Mouse (Mus musculus) forebrain, embryonic 16.5 days (tissue): Measurements from ENCODE around the gene Tmem102. TPM values are rescaled to one million over a fixed set of nuclear protein-coding genes. Genes with fewer than 3 reads are reported as not detected.
A peak's percentile ranks its signal among the peaks of the same experiment; 100 is the strongest.

Source experiments
- ATAC-seq: fragments of 200-750 bp; cut with Nextera tagmentation; 2 replicates; pipeline ENCODE4 v1.8.0; 2017; ENCODE audit warnings: mild to moderate bottlenecking, moderate library complexity
- H3K27ac ChIP-seq: fragments of 300-500 bp; sonication (generic); 2 replicates; pipeline ENCODE4 v1.5.1; 2014; ENCODE audit warnings: low read length, control low read depth
- H3K27me3 ChIP-seq: fragments of 300-500 bp; sonication (generic); replicated peaks from 2 replicates; pipeline ENCODE4 v1.6.1; 2014; ENCODE audit warnings: low read length; ENCODE audit not compliant: control insufficient read depth, insufficient read depth
- H3K36me3 ChIP-seq: fragments of 300-500 bp; sonication (generic); 2 replicates; pipeline ENCODE4 v1.6.1; 2014; ENCODE audit not compliant: control insufficient read depth, insufficient read depth
- H3K4me1 ChIP-seq: fragments of 300-500 bp; sonication (generic); replicated peaks from 2 replicates; pipeline ENCODE4 v1.6.1; 2014; ENCODE audit warnings: low read length; ENCODE audit not compliant: control insufficient read depth, insufficient read depth
- H3K4me2 ChIP-seq: fragments of 300-500 bp; sonication (generic); 2 replicates; pipeline ENCODE4 v1.6.1; 2014; ENCODE audit warnings: mild to moderate bottlenecking, low read length, control low read depth
- H3K4me3 ChIP-seq: fragments of 300-500 bp; sonication (generic); replicated peaks from 2 replicates; pipeline ENCODE4 v1.5.1; 2014; ENCODE audit warnings: mild to moderate bottlenecking, low read length, control low read depth
- H3K9ac ChIP-seq: fragments of 300-500 bp; sonication (generic); replicated peaks from 2 replicates; pipeline ENCODE4 v1.6.1; 2014; ENCODE audit warnings: low read depth, low read length, control low read depth
- H3K9me3 ChIP-seq: fragments of 300-500 bp; sonication (generic); 2 replicates; pipeline ENCODE4 v1.6.1; 2016; ENCODE audit warnings: low read length; ENCODE audit not compliant: control insufficient read depth
- WGBS: fragments of 180-500 bp; shearing (Covaris S2); extraction: QIAGEN DNeasy Blood & Tissue Kit; methylation state at CpG from one replicate; pipeline ENCODE4 v1.1.7; 2014; 5-methylcytosine and 5-hydroxymethylcytosine counted together
- polyA plus RNA-seq: library from polyadenylated mRNA; unstranded; fragments of >200 nt; fragmentation: Nextera tagmentation; extraction: Ambion mirVana; gene quantifications from 2 replicates; pipeline ENCODE4 v1.2.1, GENCODE M21; 2015

Tmem102 gene
- polyA plus RNA-seq: 0.45 and 0.77 TPM in 2 replicates

DNA sequence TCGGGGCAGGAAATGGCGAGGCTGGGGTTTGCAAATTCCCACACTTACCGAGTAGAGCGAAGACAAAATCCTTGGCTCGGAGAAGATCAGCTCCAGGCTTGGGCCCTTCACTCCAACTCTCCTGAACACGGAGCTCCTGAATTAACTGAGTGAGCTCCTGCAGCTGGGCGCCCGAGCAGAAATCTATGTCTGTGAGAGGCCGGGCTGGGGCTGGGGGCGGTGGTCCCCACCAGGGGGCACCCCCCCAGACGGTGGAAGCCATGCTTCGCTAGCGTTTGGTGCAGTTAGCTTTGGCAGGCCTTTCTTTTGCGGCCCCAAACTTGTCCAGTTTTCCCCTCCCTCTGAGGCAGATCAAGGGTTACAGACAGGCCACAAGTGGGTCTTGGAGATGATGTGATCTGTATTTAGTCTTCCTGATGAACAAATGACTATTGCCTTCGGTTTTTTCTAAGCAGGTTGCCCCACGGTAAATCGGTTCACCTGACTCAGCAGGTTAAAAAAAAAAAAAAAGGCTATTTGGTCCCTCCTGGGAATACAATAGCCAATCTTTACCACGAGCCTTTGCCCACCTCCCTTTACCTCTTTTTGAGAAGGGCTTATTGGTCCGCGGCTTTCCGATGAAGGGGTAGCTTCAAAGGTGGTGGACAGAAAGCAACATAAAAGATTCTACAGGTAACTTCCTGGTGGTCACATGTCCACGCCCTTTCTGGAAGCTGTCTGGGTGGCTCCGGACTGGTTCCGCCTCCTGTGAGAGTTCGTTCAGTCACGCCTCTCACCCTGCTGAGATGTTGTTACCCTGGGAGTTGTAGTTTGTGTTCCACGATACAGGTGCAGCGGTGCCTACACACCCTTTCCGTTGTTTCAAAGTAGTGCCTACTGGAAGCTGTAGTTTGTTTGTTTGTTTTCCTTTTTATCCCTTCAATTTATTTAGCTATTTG, at the start of gene Tmem102:
Gene Tmem102 (minus strand): TSS at position 653 of the 938 bp plus-strand sequence.
- H3K4me3 ChIP-seq: no peak within 1 kb of the TSS
- H3K27ac ChIP-seq: no peak within 1 kb of the TSS
- H3K36me3 ChIP-seq: no peaks in the 10 kb centered on the region
- H3K4me2 ChIP-seq: peak within 1 kb of the TSS; percentile 83
- peaks cover 39% of the 10 kb centered on the region for H3K4me1 ChIP-seq
- no peak for ATAC-seq
- peaks cover 19% of the 10 kb centered on the region for H3K27me3 ChIP-seq
- no peaks in the 10 kb centered on the region for H3K9me3 ChIP-seq
- H3K9ac ChIP-seq: no peak within 1 kb of the TSS
- WGBS: 7% methylated on average over 29 of the region's 29 CpGs

DNA sequence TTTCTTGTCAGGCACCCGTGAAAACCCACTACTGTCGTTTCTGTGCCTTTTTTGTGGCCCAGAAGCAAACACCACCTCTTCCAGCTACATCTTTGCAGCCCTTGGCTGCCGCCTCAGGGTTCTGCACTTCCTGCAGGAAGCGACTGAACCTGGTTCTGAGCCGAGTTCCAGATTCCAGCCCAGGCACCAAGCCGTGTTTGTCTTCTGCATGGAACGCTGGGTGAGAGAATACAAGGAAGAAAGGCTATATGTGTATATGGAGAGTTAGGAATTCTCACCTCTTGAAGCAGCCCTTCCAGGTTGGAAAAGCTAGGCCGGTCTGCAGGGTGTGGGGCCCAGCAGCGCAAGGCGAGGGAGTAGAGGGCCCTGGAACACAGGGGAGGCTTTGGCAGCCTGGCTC, 49.3 kb upstream of the Tmem102 start:
- no peak overlapping the region for H3K9ac ChIP-seq
- peaks cover 17% of the 10 kb centered on the region for H3K27me3 ChIP-seq
- H3K4me3 ChIP-seq: no peak overlapping the region
- H3K27ac ChIP-seq: no peak overlapping the region
- no peaks in the 10 kb centered on the region for H3K4me1 ChIP-seq
- WGBS: 89% methylated on average over 10 of the region's 10 CpGs
- no peak for ATAC-seq
- H3K4me2 ChIP-seq: no peak overlapping the region
- H3K9me3 ChIP-seq: no peaks in the 10 kb centered on the region
- peaks cover 9% of the 10 kb centered on the region; the same call in 1 of the 2 replicates for H3K36me3 ChIP-seq

DNA sequence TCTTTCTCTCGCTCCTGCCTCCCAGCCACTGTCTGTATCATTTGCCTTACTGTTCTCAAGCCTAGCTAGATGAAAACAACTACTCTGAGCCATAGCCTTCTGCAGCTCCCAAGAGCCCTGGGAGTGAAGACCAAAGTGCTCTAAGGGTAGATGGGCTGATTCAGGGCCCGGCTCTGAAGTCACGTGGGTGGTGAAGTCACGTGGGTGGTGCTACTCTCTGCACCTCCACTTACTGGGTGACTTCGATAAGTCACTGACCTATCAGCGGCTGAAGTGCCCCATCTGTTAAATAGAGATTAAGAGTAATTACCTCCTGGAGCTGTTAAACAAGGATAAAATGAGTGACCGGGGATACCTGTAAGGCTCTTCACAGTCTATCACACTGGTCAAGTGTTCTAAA, 48.6 kb upstream of the Tmem102 start:
- Histone ChIP-seq H3K36me3 (peaks cover 10% of the 10 kb centered on the region; the same call in 1 of the 2 replicates), H3K9me3 (no peaks in the 10 kb centered on the region), H3K27ac (no peak overlapping the region), H3K4me2 (no peak overlapping the region), H3K27me3 (peaks cover 16% of the 10 kb centered on the region), H3K9ac (no peak overlapping the region), H3K4me3 (no peak overlapping the region), H3K4me1 (no peaks in the 10 kb centered on the region)
- 80% methylated on average over 7 of the region's 7 CpGs for WGBS
- ATAC-seq: no peak

GRCm38 (mm10) chr11:69850754-69851153, 45.3 kb upstream of the Tmem102 start:
- no peak overlapping the region for H3K9ac ChIP-seq
- H3K36me3 ChIP-seq: peaks cover 18% of the 10 kb centered on the region; the same call in 1 of the 2 replicates
- no peak overlapping the region for H3K27ac ChIP-seq
- no peak overlapping the region for H3K4me2 ChIP-seq
- H3K4me3 ChIP-seq: no peak overlapping the region
- ATAC-seq: no peak
- H3K27me3 ChIP-seq: no peaks in the 10 kb centered on the region
- 65% methylated on average over 8 of the region's 8 CpGs for WGBS
- peaks cover 20% of the 10 kb centered on the region for H3K4me1 ChIP-seq
- H3K9me3 ChIP-seq: no peaks in the 10 kb centered on the region

DNA sequence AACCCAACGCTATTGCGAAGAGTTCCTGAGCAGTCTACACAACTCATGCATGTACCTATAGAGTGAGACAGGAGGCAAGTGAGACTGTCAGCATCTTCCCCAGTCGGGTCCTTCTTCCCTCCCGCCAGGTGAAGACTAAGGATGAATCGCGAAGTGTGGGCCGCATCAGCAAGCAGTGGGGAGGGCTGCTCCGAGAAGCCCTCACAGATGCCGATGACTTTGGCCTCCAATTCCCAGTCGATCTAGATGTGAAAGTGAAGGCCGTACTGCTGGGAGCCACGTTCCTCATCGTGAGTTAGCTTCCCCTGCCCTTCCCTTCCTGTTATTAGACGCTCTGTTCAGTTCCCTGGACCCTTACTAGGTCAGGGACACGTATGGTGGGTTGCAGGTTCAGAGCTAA, 44.5 kb upstream of the Tmem102 start:
- no peak for ATAC-seq
- WGBS: 95% methylated on average over 15 of the region's 15 CpGs
- H3K36me3 ChIP-seq: peaks cover 18% of the 10 kb centered on the region; the same call in 1 of the 2 replicates

DNA sequence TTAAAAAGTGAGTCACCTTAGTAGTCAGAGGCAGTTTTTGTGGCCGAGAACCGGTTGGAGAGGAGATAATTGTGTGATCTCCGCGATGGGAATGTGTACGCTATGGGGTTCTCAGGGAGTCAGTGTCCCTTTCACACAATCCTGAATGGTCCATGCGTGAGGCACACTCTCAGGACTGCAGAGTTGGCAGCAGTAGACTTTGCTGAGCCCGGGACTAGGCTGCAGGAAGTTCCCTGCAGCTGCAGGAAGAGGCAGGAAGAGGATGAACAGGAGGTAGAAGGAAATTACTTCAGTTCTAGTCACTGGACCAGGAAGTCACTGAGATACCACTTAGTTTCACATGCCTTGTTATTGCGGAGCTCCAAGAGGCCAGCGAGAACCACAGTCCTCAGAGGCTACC, 43.7 kb upstream of the Tmem102 start:
- Histone ChIP-seq H3K27me3 (no peaks in the 10 kb centered on the region), H3K4me2 (no peak overlapping the region), H3K4me1 (peaks cover 24% of the 10 kb centered on the region), H3K4me3 (no peak overlapping the region), H3K36me3 (peaks cover 18% of the 10 kb centered on the region; the same call in 1 of the 2 replicates), H3K9me3 (no peaks in the 10 kb centered on the region), H3K9ac (no peak overlapping the region), H3K27ac (no peak overlapping the region)
- no peak for ATAC-seq
- 91% methylated on average over 9 of the region's 9 CpGs for WGBS

More for the DNA sequence above, 44.5 kb upstream of the Tmem102 start:
- no peak overlapping the region for H3K9ac ChIP-seq
- peaks cover 24% of the 10 kb centered on the region for H3K4me1 ChIP-seq
- H3K4me2 ChIP-seq: no peak overlapping the region
- H3K9me3 ChIP-seq: no peaks in the 10 kb centered on the region
- no peak overlapping the region for H3K4me3 ChIP-seq
- no peak overlapping the region for H3K27ac ChIP-seq
- no peaks in the 10 kb centered on the region for H3K27me3 ChIP-seq

- no peaks in the 10 kb centered on the region for H3K9me3 ChIP-seq
- 97% methylated on average over 6 of the region's 6 CpGs for WGBS
- no peak overlapping the region for H3K27ac ChIP-seq
- no peaks in the 10 kb centered on the region for H3K27me3 ChIP-seq
- H3K9ac ChIP-seq: no peak overlapping the region; the same call in 1 of the 2 replicates
- H3K4me1 ChIP-seq: peaks cover 24% of the 10 kb centered on the region
- no peak for ATAC-seq
- peak overlapping the region; percentile 53 for H3K4me2 ChIP-seq
- peaks cover 18% of the 10 kb centered on the region; the same call in 1 of the 2 replicates for H3K36me3 ChIP-seq
- no peak overlapping the region for H3K4me3 ChIP-seq
These were observed 42.6 kb upstream of the Tmem102 start for GRCm38 (mm10) chr11:69848021-69848420.

DNA sequence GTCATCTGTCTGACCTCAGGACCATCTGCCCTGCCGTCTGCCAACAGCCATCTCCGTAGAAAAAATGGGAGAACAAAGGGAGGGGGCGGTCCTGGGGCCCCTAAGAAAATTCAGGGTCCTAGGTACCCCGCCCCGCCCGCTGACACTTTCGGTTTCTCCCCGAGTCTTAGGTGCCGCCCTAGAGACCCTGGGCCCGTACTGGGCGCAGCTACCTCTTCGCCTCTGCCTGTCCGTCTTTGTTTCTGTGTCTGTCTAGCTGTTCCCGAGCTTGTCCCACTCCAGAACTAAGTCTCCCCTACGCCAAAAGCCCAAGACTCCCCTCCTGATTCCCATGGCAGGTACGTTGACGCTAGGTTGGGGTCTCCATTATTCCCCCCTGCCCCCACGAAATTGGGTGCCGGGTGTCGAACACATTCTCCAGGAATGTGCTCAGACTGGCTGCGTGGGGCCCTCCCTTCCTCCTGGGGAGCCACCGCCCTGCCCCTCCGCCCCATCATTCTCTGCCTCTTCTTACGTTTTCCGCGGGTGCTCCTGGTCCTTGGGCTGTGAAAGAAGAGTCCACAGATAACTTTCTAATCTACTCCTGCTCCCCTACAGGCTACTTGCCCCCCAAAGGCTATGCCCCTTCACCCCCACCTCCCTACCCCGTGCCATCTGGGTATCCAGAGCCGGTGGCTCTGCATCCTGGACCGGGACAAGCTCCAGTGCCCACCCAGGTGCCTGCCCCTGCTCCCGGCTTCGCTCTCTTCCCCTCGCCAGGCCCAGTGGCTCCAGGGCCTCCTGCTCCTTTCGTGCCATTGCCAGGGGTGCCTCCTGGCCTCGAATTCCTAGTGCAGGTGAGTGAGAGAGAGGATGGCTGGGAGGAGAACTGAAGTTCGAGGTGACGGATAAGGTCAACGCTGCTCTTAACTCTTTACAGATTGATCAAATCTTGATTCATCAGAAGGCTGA, 41.6 kb upstream of the Tmem102 start:
- 11% methylated on average over 37 of the region's 37 CpGs for WGBS
- no peaks in the 10 kb centered on the region for H3K9me3 ChIP-seq
- peaks cover 18% of the 10 kb centered on the region; the same call in 1 of the 2 replicates for H3K36me3 ChIP-seq
- peak overlapping the region; percentile 89 for H3K9ac ChIP-seq
- peak overlapping the region; percentile 95 for H3K27ac ChIP-seq
- ATAC-seq: peak; percentile 41
- peak overlapping the region; percentile 76 for H3K4me3 ChIP-seq
- peak overlapping the region; percentile 53 for H3K4me2 ChIP-seq
- no peaks in the 10 kb centered on the region for H3K27me3 ChIP-seq
- H3K4me1 ChIP-seq: peaks cover 24% of the 10 kb centered on the region
